9 mouse cellular contexts compared by ENCODE assay signal in the genomic region with DNA sequence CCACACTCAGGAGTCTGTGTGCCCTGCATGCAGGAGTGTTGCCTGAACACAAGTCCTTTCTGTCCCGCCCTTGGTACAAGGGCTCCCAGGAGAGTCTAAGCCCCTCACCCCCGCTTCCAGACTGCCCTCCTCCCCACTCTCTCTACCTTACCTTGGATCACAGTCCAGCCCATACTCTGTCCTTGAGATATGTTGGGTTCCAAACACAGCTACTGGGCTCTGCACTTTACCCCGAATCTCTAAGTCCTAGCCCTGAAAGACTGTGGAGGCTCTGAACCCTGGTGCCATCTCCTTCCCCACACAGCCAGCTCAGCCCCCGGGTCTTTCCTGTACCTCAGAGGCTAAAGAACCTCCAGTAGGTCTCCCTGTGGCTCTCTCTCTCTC.
DNase-seq lines count a peak whose midpoint lies in the region; ATAC-seq and TF ChIP-seq lines count a peak whose summit lies in the region.
"Had no signal": no experiment of that assay in that cellular context is flagged by ENCODE, and none has a peak within 500 bp of the region (broad histone marks: within the 10 kb centered on the region; RNA-seq: fewer than 3 reads in every experiment).

No protein-coding gene starts in this region.

- no peak for TF ChIP-seq CTCF in CH12.LX (conservative IDR thresholded peaks at IDR 0.05 in 1 of 2, IDR thresholded peaks at IDR 0.05 in 1 of 2; ENCODE audit: low read depth in 2 of 2, low read length in 2 of 2)

- DNase-seq in heart, adult 8-10 months (ENCODE audit: low spot score) = no peak
- DNase-seq in CH12.LX (ENCODE audit: extremely low read depth) = no peak
- no peak for DNase-seq in layer of hippocampus, adult 18-20 months (ENCODE audit: low spot score in 2 of 2)
- no peak for DNase-seq in cerebellum, postnatal 36 days
- no peak for DNase-seq in urinary bladder, adult 2 months (ENCODE audit: low spot score)

- peak overlapping the region; percentile 45 for H3K4me3 ChIP-seq in heart, embryonic 11.5 days (ENCODE audit: low read depth, low read length)
- H3K4me3 ChIP-seq in CH12.LX (replicated peaks in 1 of 3; ENCODE audit: low read depth in 2 of 3, low read length in 2 of 3, poor library complexity in 1 of 3) (peak overlapping the region; percentile 52 to 63 (median 59)), macrophage (ENCODE audit: inconsistent target) (peak overlapping the region; percentile 46)
- H3K4me3 ChIP-seq in heart, embryonic 15.5 days = peak overlapping the region; percentile 44
- H3K4me3 ChIP-seq: erythroblast, embryonic 14.5 days had no signal

- dilution Hi-C loops in CH12.LX (cut with MboI; ENCODE audit: extremely low pct_ligation_motif_present, extremely low pct_unique_long_range_greater_than_20kb, low sequenced_read_pairs) = no loop called here

- ATAC-seq in heart, embryonic 11.5 days (replicated peaks; ENCODE audit: insufficient number of reproducible peaks, low FRiP score, low TSS enrichment) = no peak
- 0 out of 2 replicates have a peak, but pooled peaks have one; percentile 2 for ATAC-seq in heart, embryonic 15.5 days (replicated peaks; ENCODE audit: insufficient number of reproducible peaks, insufficient read depth, low FRiP score, low read depth)

- no peaks in the 10 kb centered on the region for H3K27me3 ChIP-seq in heart, embryonic 11.5 days (ENCODE audit: control insufficient read depth, insufficient read depth, low read length)
- H3K27me3 ChIP-seq in CH12.LX (replicated peaks) = no peaks in the 10 kb centered on the region
- H3K27me3 ChIP-seq in heart, embryonic 15.5 days = no peaks in the 10 kb centered on the region

- peak overlapping the region; percentile 97 for H3K27ac ChIP-seq in heart, embryonic 11.5 days (ENCODE audit: low read depth, low read length)
- peak overlapping the region; percentile 63 for H3K27ac ChIP-seq in CH12.LX (ENCODE audit: insufficient read depth, low read depth)
- H3K27ac ChIP-seq in heart, embryonic 15.5 days = peak overlapping the region; percentile 85
- peak overlapping the region; percentile 94 for H3K27ac ChIP-seq in macrophage

- no peaks in the 10 kb centered on the region for H3K36me3 ChIP-seq in heart, embryonic 11.5 days (ENCODE audit: control insufficient read depth, insufficient read depth, low read length)
- H3K36me3 ChIP-seq in CH12.LX (replicated peaks in 1 of 2; ENCODE audit: control insufficient read depth in 1 of 2, insufficient read depth in 1 of 2, low read length in 1 of 2) (peaks cover 0 to 9% of the 10 kb centered on the region in 2 experiments), macrophage (ENCODE audit: inconsistent target) (no peaks in the 10 kb centered on the region)
- H3K36me3 ChIP-seq in heart, embryonic 15.5 days = no peaks in the 10 kb centered on the region

- H3K79me2 ChIP-seq in CH12.LX (replicated peaks; ENCODE audit: control insufficient read depth, extremely low read depth, insufficient read depth, poor library complexity, severe bottlenecking) = no peaks in the 10 kb centered on the region
- H3K79me2 ChIP-seq in macrophage (ENCODE audit: inconsistent target) = no peaks in the 10 kb centered on the region

- TF ChIP-seq POLR2A in CH12.LX (IDR thresholded peaks at IDR 0.05; ENCODE audit: low read depth, low read length) = no peak

- in situ Hi-C loops in CH12.LX (cut with MboI; ENCODE audit: low pct_ligation_motif_present, low pct_unique_long_range_greater_than_20kb, low sequenced_read_pairs) = no loop called here

- H3K9ac ChIP-seq in heart, embryonic 11.5 days (ENCODE audit: low read depth, low read length) = peak overlapping the region; percentile 81
- peak overlapping the region; percentile 64 for H3K9ac ChIP-seq in CH12.LX (ENCODE audit: insufficient read depth, low read depth)
- peak overlapping the region; percentile 52 for H3K9ac ChIP-seq in heart, embryonic 15.5 days

- TF ChIP-seq RAD21 in CH12.LX (IDR thresholded peaks at IDR 0.05; ENCODE audit: low read depth, low read length) = no peak

- H3K4me1 ChIP-seq in heart, embryonic 11.5 days (ENCODE audit: control insufficient read depth, insufficient read depth, low read length) = peaks cover 37% of the 10 kb centered on the region
- peaks cover 26 to 61% of the 10 kb centered on the region in 2 experiments for H3K4me1 ChIP-seq in CH12.LX (ENCODE audit: control insufficient read depth in 1 of 2, insufficient read depth in 2 of 2)
- H3K4me1 ChIP-seq in heart, embryonic 15.5 days (replicated peaks) = peaks cover 41% of the 10 kb centered on the region

- TF ChIP-seq EP300 in CH12.LX (IDR thresholded peaks at IDR 0.05; ENCODE audit: low read length) = no peak; the same call in 1 of the 2 replicates

- no peaks in the 10 kb centered on the region for H3K9me3 ChIP-seq in heart, embryonic 11.5 days (replicated peaks; ENCODE audit: control insufficient read depth, low read length)
- peaks cover 3% of the 10 kb centered on the region for H3K9me3 ChIP-seq in CH12.LX (replicated peaks; ENCODE audit: low read length)
- no peaks in the 10 kb centered on the region for H3K9me3 ChIP-seq in heart, embryonic 15.5 days (replicated peaks)

- peak overlapping the region; percentile 61 for H3K4me2 ChIP-seq in heart, embryonic 11.5 days
- H3K4me2 ChIP-seq in CH12.LX (ENCODE audit: insufficient read depth, low read depth, poor library complexity, severe bottlenecking) = peak overlapping the region; percentile 89
- peak overlapping the region; percentile 51 for H3K4me2 ChIP-seq in heart, embryonic 15.5 days

- 19% methylated on average over 4 of the region's 4 CpGs for WGBS in heart, embryonic 11.5 days (ENCODE audit: insufficient replicate concordance)
- 23% methylated on average over 4 of the region's 4 CpGs for WGBS in heart, embryonic 15.5 days
- 17% methylated on average over 4 of the region's 4 CpGs for WGBS in macrophage (ENCODE audit: missing documents)

TF ChIP-seq in CH12.LX, 34 proteins besides CTCF, POLR2A, EP300 and RAD21:
- TF ChIP-seq ETS1 (conservative IDR thresholded peaks at IDR 0.05; ENCODE audit: low read depth, low read length) (no peak), MEF2A (IDR thresholded peaks at IDR 0.05; ENCODE audit: borderline replicate concordance, low read depth, low read length) (no peak), GABPA (IDR thresholded peaks at IDR 0.05; ENCODE audit: insufficient replicate concordance, low read depth, low read length) (no peak), PAX5 (IDR thresholded peaks at IDR 0.05; ENCODE audit: low read length) (no peak), USF2 (conservative IDR thresholded peaks at IDR 0.05; ENCODE audit: low read depth, low read length) (no peak), MAX (IDR thresholded peaks at IDR 0.05; ENCODE audit: low read length) (0 out of 2 replicates have a peak, but pooled peaks have one; percentile 11), USF1 (IDR thresholded peaks at IDR 0.05; ENCODE audit: low read depth, low read length) (no peak), MXI1 (IDR thresholded peaks at IDR 0.05; ENCODE audit: low read depth, low read length) (no peak)
TF ChIP-seq in CH12.LX: peak in this region for 1.
